Mouse (Mus musculus) layer of hippocampus, adult 9-11 months (tissue): ENCODE data around the gene Ttn.
A peak's percentile ranks its signal among the peaks of the same experiment; 100 is the strongest.

ENCODE experiments used
- DNase-seq: peaks from one replicate; pipeline ENCODE4 v3.0.0; 2022

Ttn gene

GRCm38 (mm10) chr2:76693765-76694164 lies 288.6 kb downstream of the Ttn start:
- DNase-seq: no peak

GRCm38 (mm10) chr2:76690436-76691204 lies 291.7 kb downstream of the Ttn start:
- no peak for DNase-seq

GRCm38 (mm10) chr2:76688162-76688561 lies 294.2 kb downstream of the Ttn start:
- no peak for DNase-seq

GRCm38 (mm10) chr2:76687608-76688007 lies 294.7 kb downstream of the Ttn start:
- DNase-seq: no peak

- no peak for DNase-seq
These were observed 295.4 kb downstream of the Ttn start for GRCm38 (mm10) chr2:76686986-76687385.

GRCm38 (mm10) chr2:76682301-76682700 lies 300.0 kb downstream of the Ttn start:
- DNase-seq: no peak

GRCm38 (mm10) chr2:76676401-76677226 lies 305.7 kb downstream of the Ttn start:
- no peak for DNase-seq

GRCm38 (mm10) chr2:76675949-76676348 lies 306.4 kb downstream of the Ttn start:
- DNase-seq: no peak

- DNase-seq: no peak
These were observed 306.9 kb downstream of the Ttn start for GRCm38 (mm10) chr2:76675451-76675850.

- peak; percentile 87 for DNase-seq
These were observed 307.5 kb downstream of the Ttn start, which contains the start of gene Plekha3 for GRCm38 (mm10) chr2:76674725-76675427. TSS of gene Plekha3 (plus strand) at chr2:76675281.

- DNase-seq: no peak
These were observed 308.8 kb downstream of the Ttn start for GRCm38 (mm10) chr2:76673472-76674081.

GRCm38 (mm10) chr2:76672966-76673392 lies 309.4 kb downstream of the Ttn start, which contains the start of gene Fkbp7:
TSS of gene Fkbp7 (minus strand) at chr2:76673116.
- DNase-seq: peak; percentile 93

GRCm38 (mm10) chr2:76672134-76672745 lies 310.1 kb downstream of the Ttn start:
- no peak for DNase-seq

GRCm38 (mm10) chr2:76671641-76672040 lies 310.7 kb downstream of the Ttn start:
- DNase-seq: no peak

GRCm38 (mm10) chr2:76667200-76667599 lies 315.1 kb downstream of the Ttn start:
- DNase-seq: no peak

GRCm38 (mm10) chr2:76665531-76665930 lies 316.8 kb downstream of the Ttn start:
- no peak for DNase-seq

- DNase-seq: no peak
These were observed 322.9 kb downstream of the Ttn start for GRCm38 (mm10) chr2:76659419-76659818.

GRCm38 (mm10) chr2:76658551-76658950 lies 323.8 kb downstream of the Ttn start:
- DNase-seq: no peak

GRCm38 (mm10) chr2:76655982-76656381 lies 326.4 kb downstream of the Ttn start:
- no peak for DNase-seq

GRCm38 (mm10) chr2:76655444-76655843 lies 326.9 kb downstream of the Ttn start:
- DNase-seq: no peak

GRCm38 (mm10) chr2:76654646-76655045 lies 327.7 kb downstream of the Ttn start:
- no peak for DNase-seq
